Mouse (Mus musculus) lung, adult 2 months (tissue): ENCODE measurements around the gene Tead4. TPM values are rescaled to one million over a fixed set of nuclear protein-coding genes. Genes with fewer than 3 reads are reported as not detected.
A peak's percentile ranks its signal among the peaks of the same experiment; 100 is the strongest.

Experiments
- DNase-seq: peaks from one replicate; pipeline ENCODE4 v3.0.0; 2022
- H3K4me1 ChIP-seq: fragments of 200-500 bp; 2 replicates; pipeline ENCODE4 v1.6.1; 2011; ENCODE audit warnings: low read length; ENCODE audit not compliant: control insufficient read depth, insufficient read depth
- H3K4me3 ChIP-seq: fragments of 200-500 bp; replicated peaks from 2 replicates; pipeline ENCODE3; 2011; ENCODE audit warnings: low read depth, mild to moderate bottlenecking, control low read depth, low read length; ENCODE audit errors: extremely low read depth
- CTCF ChIP-seq: fragments of 200-500 bp; IDR thresholded peaks from 2 replicates; pipeline ENCODE4 v1.5.1; 2011; ENCODE audit warnings: mild to moderate bottlenecking, low read length, control low read depth; ENCODE audit not compliant: insufficient read depth
- POLR2A ChIP-seq: fragments of 200-500 bp; IDR thresholded peaks from 2 replicates; pipeline ENCODE4 v1.6.1; 2011; ENCODE audit warnings: low read depth, mild to moderate bottlenecking, control low read depth, low read length, borderline replicate concordance; ENCODE audit errors: extremely low read depth
- WGBS: fragments of 180-500 bp; shearing (Covaris S2); methylation state at CpG from one replicate; pipeline ENCODE4 v1.1.7; 2018; 5-methylcytosine and 5-hydroxymethylcytosine counted together
- polyA plus RNA-seq: library from polyadenylated mRNA; depleted of rRNA; stranded (reverse); fragments of >200 nt; gene quantifications from 2 replicates; pipeline ENCODE4 v1.2.3, GENCODE M21; 2012

The Tead4 gene
- polyA plus RNA-seq, 1 experiment = 13.6 TPM

- no peak for DNase-seq
- TF ChIP-seq CTCF (no peak), POLR2A (no peak)
- 58% methylated on average over 4 of the region's 4 CpGs for WGBS
- Histone ChIP-seq H3K4me3 (no peak overlapping the region), H3K4me1 (peaks cover 3% of the 10 kb centered on the region)
Observed at GRCm38 (mm10) chr6:128255292-128255691, 45.3 kb downstream of the Tead4 start.

- no peak for TF ChIP-seq POLR2A
- no peak for TF ChIP-seq CTCF
- 68% methylated on average over 4 of the region's 4 CpGs for WGBS
- no peak overlapping the region for H3K4me3 ChIP-seq
- no peak for DNase-seq
- H3K4me1 ChIP-seq = peaks cover 3% of the 10 kb centered on the region
Observed at GRCm38 (mm10) chr6:128254551-128254950, 46.1 kb downstream of the Tead4 start.

GRCm38 (mm10) chr6:128253111-128253510 is 47.5 kb downstream of the Tead4 start:
- WGBS = 86% methylated on average over 2 of the region's 2 CpGs
- peaks cover 3% of the 10 kb centered on the region for H3K4me1 ChIP-seq
- TF ChIP-seq POLR2A = no peak
- no peak for TF ChIP-seq CTCF
- H3K4me3 ChIP-seq = no peak overlapping the region
- DNase-seq = no peak

DNA sequence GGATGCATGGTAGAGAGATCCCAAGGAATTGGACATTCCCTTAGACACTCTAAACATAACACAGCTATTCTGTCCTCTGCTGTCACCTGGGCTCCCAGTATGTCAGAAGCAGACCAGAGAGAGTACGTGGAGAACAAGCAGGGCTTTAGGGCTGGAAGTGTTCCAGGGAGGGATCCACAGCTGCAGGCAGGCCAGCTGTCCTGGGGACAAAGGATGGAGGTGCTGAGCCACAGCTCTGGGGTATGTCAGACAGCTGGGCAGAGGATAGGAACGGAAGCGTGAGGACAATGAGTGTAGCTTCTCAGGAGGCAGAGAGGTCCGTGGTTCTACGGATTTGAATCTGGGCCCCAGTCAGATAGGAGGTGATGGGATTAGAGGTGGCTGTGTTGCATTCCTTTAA is 50.0 kb downstream of the Tead4 start:
- TF ChIP-seq POLR2A (no peak), CTCF (no peak)
- 84% methylated on average over 5 of the region's 5 CpGs for WGBS
- Histone ChIP-seq H3K4me3 (no peak overlapping the region), H3K4me1 (peaks cover 3% of the 10 kb centered on the region)
- no peak for DNase-seq

DNA sequence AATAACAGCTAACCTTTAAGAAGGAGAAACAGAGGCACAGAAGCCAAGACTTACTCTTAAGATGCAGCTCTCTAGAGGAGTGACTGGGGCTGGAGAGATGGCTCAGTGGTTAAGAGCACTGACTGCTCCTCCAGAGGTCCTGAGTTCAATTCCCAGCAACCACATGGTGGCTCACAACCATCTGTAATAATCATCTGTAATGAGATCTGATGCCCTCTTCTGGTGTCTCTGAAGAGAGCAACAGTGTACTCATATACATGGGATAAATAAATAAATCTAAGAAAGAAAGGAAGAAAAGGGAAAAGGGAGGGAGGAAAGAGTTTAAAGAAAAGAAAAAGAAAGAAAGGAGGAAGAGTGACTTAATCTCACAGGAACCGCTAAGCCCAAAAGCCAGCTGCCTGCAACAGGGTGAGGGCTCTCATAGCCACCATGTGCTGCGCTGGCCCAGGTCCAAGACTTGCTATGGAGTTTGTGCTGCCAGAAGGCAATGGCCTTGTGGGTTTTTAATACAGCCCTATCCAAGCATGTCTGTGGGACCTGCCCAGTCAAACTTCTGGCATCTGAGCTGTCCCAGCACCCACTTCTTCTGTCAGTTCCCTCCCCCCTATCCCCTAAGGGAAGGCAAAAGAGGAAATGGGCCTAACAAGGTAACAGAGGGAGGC is 63.4 kb downstream of the Tead4 start:
- DNase-seq = no peak
- TF ChIP-seq POLR2A = no peak
- no peak for TF ChIP-seq CTCF
- peaks cover 2% of the 10 kb centered on the region; the same call in 1 of the 2 replicates for H3K4me1 ChIP-seq
- no peak overlapping the region for H3K4me3 ChIP-seq
- WGBS = 64% methylated on average over 2 of the region's 2 CpGs

- peaks cover 2% of the 10 kb centered on the region; the same call in 1 of the 2 replicates for H3K4me1 ChIP-seq
- 81% methylated on average over 9 of the region's 9 CpGs for WGBS
- no peak overlapping the region for H3K4me3 ChIP-seq
- DNase-seq = no peak
- TF ChIP-seq CTCF = no peak
- TF ChIP-seq POLR2A = no peak
Observed at GRCm38 (mm10) chr6:128236581-128236980, 64.0 kb downstream of the Tead4 start.

DNA sequence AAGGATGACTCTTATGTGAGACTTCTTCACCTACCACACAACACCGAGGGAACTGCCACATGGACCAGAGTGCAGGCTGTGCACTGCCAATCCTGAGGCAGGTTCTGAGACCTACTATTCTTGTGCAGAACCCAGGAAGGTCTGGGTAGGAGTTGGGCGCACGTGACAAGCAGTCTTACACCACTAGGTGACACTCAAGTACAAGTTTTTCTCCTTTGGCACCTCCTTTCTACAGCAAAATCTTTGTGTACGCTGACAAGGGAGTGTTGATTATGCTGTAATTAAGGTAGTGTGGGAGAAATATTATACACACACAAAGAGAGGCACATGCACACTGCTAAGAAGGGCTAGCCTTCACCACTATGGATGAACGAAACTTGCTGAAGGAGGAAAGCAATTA is 66.4 kb downstream of the Tead4 start:
- no peak for TF ChIP-seq POLR2A
- peak; percentile 63 for TF ChIP-seq CTCF
- DNase-seq = no peak
- 37% methylated on average over 5 of the region's 5 CpGs for WGBS
- Histone ChIP-seq H3K4me3 (no peak overlapping the region), H3K4me1 (peaks cover 2% of the 10 kb centered on the region; the same call in 1 of the 2 replicates)

DNA sequence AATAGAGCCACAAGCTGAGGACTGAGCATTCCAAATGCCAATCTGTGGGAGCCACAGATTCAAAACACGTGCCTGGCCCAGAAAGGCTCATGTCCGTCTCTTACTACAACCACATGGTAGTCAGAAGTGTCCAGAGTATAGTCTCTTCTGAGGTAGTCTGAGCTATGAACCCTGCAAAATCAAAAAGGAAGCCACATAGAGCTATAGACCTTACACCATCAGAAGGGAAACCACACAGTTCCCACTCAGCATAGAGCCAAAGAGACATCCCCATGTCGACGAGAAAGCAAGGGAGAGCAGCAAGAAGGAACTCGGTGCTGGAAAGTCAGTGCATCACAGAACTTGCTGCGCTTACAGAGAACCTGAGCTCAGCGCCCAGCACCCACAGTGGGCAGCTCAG is 68.4 kb downstream of the Tead4 start:
- H3K4me1 ChIP-seq = peaks cover 2% of the 10 kb centered on the region; the same call in 1 of the 2 replicates
- TF ChIP-seq POLR2A (no peak), CTCF (no peak)
- 67% methylated on average over 7 of the region's 7 CpGs for WGBS
- DNase-seq = no peak
- H3K4me3 ChIP-seq = no peak overlapping the region

DNA sequence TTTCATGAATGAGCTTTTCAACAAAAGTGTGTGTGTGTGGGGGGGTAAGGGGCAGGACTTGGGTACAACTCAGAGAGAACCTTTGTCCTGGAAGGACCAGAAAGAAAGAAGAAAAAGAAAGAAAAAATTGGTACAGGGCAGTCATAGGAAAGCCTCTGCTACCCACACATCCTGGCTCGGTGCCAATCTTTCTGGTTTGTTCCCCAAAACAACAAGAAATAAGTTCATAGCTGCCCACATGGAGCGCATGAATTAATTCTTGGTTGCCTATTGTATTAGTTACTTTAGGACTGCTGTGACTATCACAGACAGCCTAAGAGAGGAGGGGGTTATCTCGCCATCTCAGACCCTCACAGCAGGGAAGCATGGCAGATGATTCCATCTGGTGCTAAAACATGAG is 68.9 kb downstream of the Tead4 start:
- Histone ChIP-seq H3K4me1 (peaks cover 2% of the 10 kb centered on the region; the same call in 1 of the 2 replicates), H3K4me3 (no peak overlapping the region)
- TF ChIP-seq POLR2A (no peak), CTCF (no peak)
- WGBS = 78% methylated on average over 3 of the region's 3 CpGs
- DNase-seq = no peak

GRCm38 (mm10) chr6:128227438-128228017 is 73.1 kb downstream of the Tead4 start:
- peak; percentile 39 for DNase-seq
- peaks cover 3% of the 10 kb centered on the region for H3K4me1 ChIP-seq
- no peak overlapping the region for H3K4me3 ChIP-seq
- 47% methylated on average over 8 of the region's 8 CpGs for WGBS
- no peak for TF ChIP-seq POLR2A
- TF ChIP-seq CTCF = peak; percentile 34; the same call in 1 of the 2 replicates

DNA sequence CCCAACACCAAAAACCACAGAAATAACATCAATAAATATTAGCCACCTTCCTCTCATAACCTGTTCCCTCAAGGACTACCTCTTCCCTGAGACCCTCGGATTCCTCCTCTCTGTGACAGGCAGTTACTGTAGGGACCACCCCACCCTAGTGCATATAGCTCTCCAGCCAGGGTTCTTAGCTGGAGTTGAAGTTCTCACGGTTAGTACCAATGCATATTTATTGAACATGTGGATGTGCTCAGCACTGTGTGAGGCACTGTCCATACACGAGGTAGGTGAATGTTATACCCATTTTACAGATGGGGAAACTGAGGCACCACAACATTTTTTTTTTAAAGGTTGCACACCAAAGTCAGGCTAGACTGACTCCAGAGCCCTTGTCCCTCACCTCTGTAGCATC is 73.7 kb downstream of the Tead4 start:
- TF ChIP-seq CTCF (no peak), POLR2A (no peak)
- no peak for DNase-seq
- no peak overlapping the region for H3K4me3 ChIP-seq
- peaks cover 4% of the 10 kb centered on the region for H3K4me1 ChIP-seq
- WGBS = 83% methylated on average over 3 of the region's 3 CpGs
